Mouse (Mus musculus) Patski (cell line): ENCODE measurements around the gene Xpo4. TPM values are rescaled to one million over a fixed set of nuclear protein-coding genes. Genes with fewer than 3 reads are reported as not detected.
A peak's percentile ranks its signal among the peaks of the same experiment; 100 is the strongest.
"Not testable (repeated sequence)": the region's sequence is repeated elsewhere in the genome, so short reads cannot be mapped to it uniquely, and the experiment has no call there.

Experiments
- ATAC-seq: fragments of 100-300 bp; one replicate; pipeline ENCODE4 v1.8.0; 2021
- CTCF ChIA-PET: fragments of 350-600 bp; sonication (Branson Sonifier 250); formaldehyde crosslinking; loops from one replicate; lab custom pipeline; 2022; ENCODE audit warnings: inconsistent platforms; lab: Charles Lee
- POLR2A ChIA-PET: fragments of 350-600 bp; sonication (Branson Sonifier 250); formaldehyde crosslinking; loops from one replicate; lab custom pipeline; 2022; ENCODE audit warnings: antibody characterized with exemption, inconsistent platforms; lab: Charles Lee
- DNase-seq: peaks from one replicate; pipeline ENCODE4 v3.0.0-alpha.2; 2011; ENCODE audit warnings: low read depth, low spot score
- H3K27me3 ChIP-seq: fragments of 371-371 bp; one replicate; pipeline ENCODE4 v1.5.1; 2021
- CTCF ChIP-seq: fragments of 100-300 bp; IDR thresholded peaks from one replicate; pipeline ENCODE4 v1.5.1; 2021
- in situ Hi-C: fragments of 300-500 bp; cut with MboI; formaldehyde crosslinking; loops from 3 replicates; pipeline ENCODE4 v1.11.1; 2018; ENCODE audit warnings: low pct_unique_long_range_greater_than_20kb, mixed read lengths
- polyA plus RNA-seq: library from polyadenylated mRNA; unstranded; gene quantifications from one replicate; pipeline ENCODE4 v1.2.3, GENCODE M21; 2021

The Xpo4 gene
- polyA plus RNA-seq, 1 experiment from 2014 or later = 11.9 TPM

GRCm38 (mm10) chr14:57684579-57684978, 19.3 kb upstream of the Xpo4 start:
- ChIA-PET POLR2A (interaction anchor here (1.0 kb wide), 1 partner anchor 9 kb away, joined by 4 read pairs; no protein-coding TSS in a partner anchor), CTCF (interaction anchor here (0.8 to 1.7 kb wide), 8 partner anchors 11 to 225 kb away, joined by 3 to 7 read pairs (median 3); no protein-coding TSS in a partner anchor)
- TF ChIP-seq CTCF = peak; percentile 78
- ATAC-seq (no peak), DNase-seq (no peak)
- no peaks in the 10 kb centered on the region for H3K27me3 ChIP-seq
- in situ Hi-C loops = loop anchor here (5.0 to 25.0 kb wide), 3 partner anchors 143 to 1428 kb away; partner anchors contain the start of genes Mrpl57 and Ska3

- no peaks in the 10 kb centered on the region for H3K27me3 ChIP-seq
- DNase-seq = no peak
- in situ Hi-C loops = loop anchor here (5.0 to 25.0 kb wide), 3 partner anchors 145 to 1430 kb away; partner anchors contain the start of genes Mrpl57 and Ska3
- TF ChIP-seq CTCF = no peak
- POLR2A ChIA-PET = no interaction called here
- ATAC-seq = no peak
- CTCF ChIA-PET = interaction anchor here (1.2 kb wide), 1 partner anchor 227 kb away, joined by 3 read pairs; no protein-coding TSS in a partner anchor
These were observed 17.5 kb upstream of the Xpo4 start for GRCm38 (mm10) chr14:57682751-57683150.

GRCm38 (mm10) chr14:57679958-57680535, 14.8 kb upstream of the Xpo4 start:
- in situ Hi-C loops = loop anchor here (5.0 to 25.0 kb wide), 3 partner anchors 147 to 1432 kb away; partner anchors contain the start of genes Mrpl57 and Ska3
- ChIA-PET CTCF (no interaction called here), POLR2A (interaction anchor here (0.7 kb wide), 1 partner anchor 173 kb away, joined by 3 read pairs; no protein-coding TSS in a partner anchor)
- no peaks in the 10 kb centered on the region for H3K27me3 ChIP-seq
- ATAC-seq (no peak), DNase-seq (no peak)
- TF ChIP-seq CTCF = peak; percentile 89

GRCm38 (mm10) chr14:57679523-57679922, 14.3 kb upstream of the Xpo4 start:
- DNase-seq = no peak
- no peak for ATAC-seq
- ChIA-PET CTCF (no interaction called here), POLR2A (no interaction called here)
- no peaks in the 10 kb centered on the region for H3K27me3 ChIP-seq
- in situ Hi-C loops = loop anchor here (25.0 kb wide), 1 partner anchor 1433 kb away; no protein-coding TSS in a partner anchor
- TF ChIP-seq CTCF = no peak

GRCm38 (mm10) chr14:57675481-57675880, 10.3 kb upstream of the Xpo4 start:
- H3K27me3 ChIP-seq = no peaks in the 10 kb centered on the region
- no peak for ATAC-seq
- in situ Hi-C loops = loop anchor here (25.0 kb wide), 1 partner anchor 1437 kb away; no protein-coding TSS in a partner anchor
- POLR2A ChIA-PET = no interaction called here
- CTCF ChIA-PET = no interaction called here
- DNase-seq = no peak
- no peak for TF ChIP-seq CTCF

- ATAC-seq (no peak), DNase-seq (no peak)
- ChIA-PET CTCF (no interaction called here), POLR2A (interaction anchor here (1.1 kb wide), 1 partner anchor 12 kb away, joined by 3 read pairs; no protein-coding TSS in a partner anchor)
- in situ Hi-C loops = no loop called here
- TF ChIP-seq CTCF = no peak
- H3K27me3 ChIP-seq = no peaks in the 10 kb centered on the region
These were observed 359 bp upstream of the Xpo4 start for GRCm38 (mm10) chr14:57665628-57665950.

GRCm38 (mm10) chr14:57664311-57664821, 864 bp downstream of the Xpo4 start:
- no peak for DNase-seq
- in situ Hi-C loops = no loop called here
- no peak for TF ChIP-seq CTCF

GRCm38 (mm10) chr14:57663630-57664029, 1.6 kb downstream of the Xpo4 start:
- ChIA-PET CTCF (no interaction called here), POLR2A (no interaction called here)
- DNase-seq = no peak
- TF ChIP-seq CTCF = no peak
- in situ Hi-C loops = no loop called here
- H3K27me3 ChIP-seq = no peaks in the 10 kb centered on the region
- ATAC-seq = no peak

More at GRCm38 (mm10) chr14:57664311-57664821, 864 bp downstream of the Xpo4 start:
- no peaks in the 10 kb centered on the region for H3K27me3 ChIP-seq
- peak; percentile 40 for ATAC-seq
- CTCF ChIA-PET = no interaction called here
- POLR2A ChIA-PET = no interaction called here

- DNase-seq (no peak), ATAC-seq (no peak)
- ChIA-PET POLR2A (no interaction called here), CTCF (interaction anchor here (0.9 kb wide), 1 partner anchor 27 kb away, joined by 3 read pairs; no protein-coding TSS in a partner anchor)
- in situ Hi-C loops = no loop called here
- H3K27me3 ChIP-seq = no peaks in the 10 kb centered on the region
- TF ChIP-seq CTCF = peak; percentile 28
These were observed 6.9 kb downstream of the Xpo4 start for GRCm38 (mm10) chr14:57658301-57658700.

GRCm38 (mm10) chr14:57657500-57657899, 7.7 kb downstream of the Xpo4 start:
- in situ Hi-C loops = no loop called here
- ChIA-PET CTCF (no interaction called here), POLR2A (interaction anchor here (0.6 to 0.7 kb wide), 2 partner anchors 22 to 1281 kb away, joined by 3 read pairs; no protein-coding TSS in a partner anchor)
- DNase-seq (no peak), ATAC-seq (no peak)
- TF ChIP-seq CTCF = no peak
- H3K27me3 ChIP-seq = no peaks in the 10 kb centered on the region

- in situ Hi-C loops, H3K27me3 ChIP-seq, DNase-seq, POLR2A ChIA-PET, ATAC-seq: not testable (repeated sequence)
- CTCF ChIA-PET = interaction anchor here (0.6 kb wide), 1 partner anchor 14 kb away, joined by 3 read pairs; no protein-coding TSS in a partner anchor
These were observed 8.7 kb downstream of the Xpo4 start for GRCm38 (mm10) chr14:57656519-57656918.
